Mouse (Mus musculus) kidney, embryonic 16.5 days (tissue): ENCODE results near the gene Rnf123. TPM values are rescaled to one million over a fixed set of nuclear protein-coding genes. Genes with fewer than 3 reads are reported as not detected.
"Not testable (repeated sequence)": the region's sequence is repeated elsewhere in the genome, so short reads cannot be mapped to it uniquely, and the experiment has no call there.

ENCODE experiments used
- ATAC-seq: fragments of 200-750 bp; cut with Nextera tagmentation; 2 replicates; pipeline ENCODE4 v1.8.0; 2017; ENCODE audit warnings: moderate TSS enrichment; ENCODE audit not compliant: low FRiP score, low TSS enrichment
- H3K27ac ChIP-seq: fragments of 300-500 bp; sonication (generic); 2 replicates; pipeline ENCODE4 v1.5.1; 2014; ENCODE audit warnings: low read length
- H3K27me3 ChIP-seq: fragments of 300-500 bp; sonication (generic); 2 replicates; pipeline ENCODE4 v1.6.1; 2014; ENCODE audit warnings: low read length, control low read depth, mixed read lengths; ENCODE audit not compliant: insufficient read depth
- H3K36me3 ChIP-seq: fragments of 300-500 bp; sonication (generic); 2 replicates; pipeline ENCODE4 v1.6.1; 2014; ENCODE audit warnings: low read length, control low read depth, mixed read lengths; ENCODE audit not compliant: insufficient read depth
- H3K4me1 ChIP-seq: fragments of 300-500 bp; sonication (generic); 2 replicates; pipeline ENCODE4 v1.6.1; 2014; ENCODE audit warnings: low read length, control low read depth, mixed read lengths; ENCODE audit not compliant: insufficient read depth
- H3K4me2 ChIP-seq: fragments of 300-500 bp; sonication (generic); replicated peaks from 2 replicates; pipeline ENCODE4 v1.6.1; 2014; ENCODE audit warnings: low read depth, low read length
- H3K4me3 ChIP-seq: fragments of 300-500 bp; sonication (generic); 2 replicates; pipeline ENCODE4 v1.5.1; 2014; ENCODE audit warnings: mild to moderate bottlenecking, low read length
- H3K9ac ChIP-seq: fragments of 300-500 bp; sonication (generic); replicated peaks from 2 replicates; pipeline ENCODE4 v1.6.1; 2014; ENCODE audit warnings: low read length
- H3K9me3 ChIP-seq: fragments of 300-500 bp; sonication (generic); 2 replicates; pipeline ENCODE4 v1.6.1; 2016; ENCODE audit warnings: low read length, control low read depth
- WGBS: fragments of 180-500 bp; shearing (Covaris S2); extraction: QIAGEN DNeasy Blood & Tissue Kit; methylation state at CpG from one replicate; pipeline ENCODE4 v1.1.7; 2014; 5-methylcytosine and 5-hydroxymethylcytosine counted together
- microRNA-seq: library from miRNA; unstranded; fragments of <30 nt; microRNA quantifications from one replicate; pipeline ENCODE4, GENCODE M21; 2016
- polyA plus RNA-seq: library from polyadenylated mRNA; unstranded; fragments of >200 nt; fragmentation: Nextera tagmentation; extraction: Ambion mirVana; gene quantifications from 2 replicates; pipeline ENCODE4 v1.2.1, GENCODE M21; 2015

The Rnf123 gene
- polyA plus RNA-seq, 1 experiment from 2014 or later: 37.2 TPM

- H3K4me3 ChIP-seq: no peak overlapping the region
- no peak overlapping the region for H3K9ac ChIP-seq
- 81% methylated on average over 3 of the region's 3 CpGs for WGBS
- H3K4me1 ChIP-seq: no peaks in the 10 kb centered on the region
- ATAC-seq: no peak
- peaks cover 9% of the 10 kb centered on the region; the same call in 1 of the 2 replicates for H3K36me3 ChIP-seq
- H3K27ac ChIP-seq: no peak overlapping the region
- H3K27me3 ChIP-seq: no peaks in the 10 kb centered on the region
- H3K4me2 ChIP-seq: no peak overlapping the region
- no peaks in the 10 kb centered on the region for H3K9me3 ChIP-seq
These were observed 66.0 kb downstream of the Rnf123 start for GRCm38 (mm10) chr9:108017127-108017526.

DNA sequence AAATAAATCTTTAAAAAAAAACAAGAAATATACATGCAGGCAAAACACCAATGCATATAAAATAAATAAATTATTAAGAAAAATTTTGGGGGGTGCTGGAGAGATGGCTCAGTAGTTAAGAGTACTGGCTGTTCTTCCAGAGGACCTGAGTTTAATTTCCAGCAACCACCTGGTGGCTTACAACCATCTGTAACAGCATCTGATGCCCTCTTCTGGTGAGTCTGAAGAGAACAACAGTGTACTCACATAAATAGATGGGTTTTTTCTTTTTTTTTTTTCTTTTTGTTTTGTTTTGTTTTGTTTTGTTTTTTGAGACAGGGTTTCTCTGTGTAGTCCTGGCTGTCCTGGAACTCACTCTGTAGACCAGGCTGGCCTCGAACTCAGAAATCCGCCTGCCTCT lies 69.6 kb downstream of the Rnf123 start:
- not testable (repeated sequence) for H3K27ac ChIP-seq, ATAC-seq, H3K9ac ChIP-seq, H3K4me1 ChIP-seq, H3K27me3 ChIP-seq, H3K36me3 ChIP-seq, H3K4me3 ChIP-seq, H3K9me3 ChIP-seq, H3K4me2 ChIP-seq
- 97% methylated on average over 2 of the region's 2 CpGs for WGBS

DNA sequence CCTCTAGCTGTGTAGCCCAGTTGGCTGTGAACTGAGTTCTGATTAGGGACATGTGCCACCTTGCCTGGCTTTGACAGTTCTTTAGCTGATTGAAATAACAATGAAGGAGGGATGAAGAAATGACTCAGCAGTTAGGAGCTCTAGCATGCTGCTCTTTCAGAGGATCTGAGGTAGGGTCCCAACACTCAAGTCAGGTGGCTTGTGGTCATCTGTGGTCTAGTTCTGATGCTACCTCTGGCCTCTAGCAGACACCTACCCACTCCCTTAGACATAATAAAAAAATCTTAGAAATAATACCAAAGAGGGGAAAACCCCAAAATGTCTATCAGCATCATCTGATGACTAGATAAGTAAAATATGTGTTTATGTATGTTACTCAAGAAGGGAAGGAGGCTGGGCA lies 72.8 kb downstream of the Rnf123 start:
- Histone ChIP-seq H3K36me3 (peaks cover 6% of the 10 kb centered on the region; the same call in 1 of the 2 replicates), H3K9me3 (no peaks in the 10 kb centered on the region), H3K27ac (no peak overlapping the region), H3K4me2 (no peak overlapping the region), H3K4me3 (no peak overlapping the region), H3K27me3 (no peaks in the 10 kb centered on the region), H3K9ac (no peak overlapping the region), H3K4me1 (no peaks in the 10 kb centered on the region)
- no peak for ATAC-seq

- Histone ChIP-seq H3K9ac (no peak overlapping the region), H3K27ac (no peak overlapping the region), H3K4me2 (no peak overlapping the region), H3K27me3 (no peaks in the 10 kb centered on the region), H3K9me3 (no peaks in the 10 kb centered on the region), H3K36me3 (peaks cover 6% of the 10 kb centered on the region; the same call in 1 of the 2 replicates), H3K4me1 (peaks cover 14% of the 10 kb centered on the region), H3K4me3 (no peak overlapping the region)
- no peak for ATAC-seq
- 89% methylated on average over 5 of the region's 5 CpGs for WGBS
These were observed 75.1 kb downstream of the Rnf123 start for GRCm38 (mm10) chr9:108008041-108008440.

DNA sequence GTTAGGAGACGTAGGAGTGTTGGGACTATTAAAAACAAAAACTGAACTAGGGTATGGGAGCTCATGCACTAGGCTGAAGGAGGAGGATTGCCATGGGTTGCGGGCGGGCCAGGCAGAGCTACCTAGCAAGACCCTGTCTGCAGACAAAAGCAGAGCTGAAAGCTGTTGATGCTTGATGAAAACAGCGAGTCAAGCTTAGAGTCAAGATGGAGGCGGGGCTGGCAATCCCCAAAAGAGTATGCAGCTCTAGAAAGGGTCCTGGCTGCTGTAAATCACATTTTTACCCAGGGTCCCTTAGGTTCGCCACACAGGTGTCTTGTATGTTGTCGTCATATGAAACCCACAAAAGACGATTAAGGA lies 79.6 kb downstream of the Rnf123 start:
- 5% methylated on average over 8 of the region's 8 CpGs for WGBS

GRCm38 (mm10) chr9:108002778-108003530 lies 80.2 kb downstream of the Rnf123 start:
- Histone ChIP-seq H3K27me3 (no peaks in the 10 kb centered on the region), H3K9me3 (no peaks in the 10 kb centered on the region), H3K27ac (peak overlapping the region; percentile 83), H3K4me2 (peak overlapping the region; percentile 89), H3K36me3 (no peaks in the 10 kb centered on the region), H3K4me1 (peaks cover 18% of the 10 kb centered on the region), H3K9ac (peak overlapping the region; percentile 84), H3K4me3 (peak overlapping the region; percentile 65)
- no peak; the same call in none of the 2 replicates for ATAC-seq
- under 1% methylated on average over 48 of the region's 50 CpGs for WGBS

More for the DNA sequence above, 79.6 kb downstream of the Rnf123 start:
- Histone ChIP-seq H3K27me3 (no peaks in the 10 kb centered on the region), H3K4me3 (peak overlapping the region; percentile 65), H3K4me1 (peaks cover 18% of the 10 kb centered on the region), H3K9me3 (no peaks in the 10 kb centered on the region), H3K9ac (peak overlapping the region; percentile 84), H3K4me2 (peak overlapping the region; percentile 89), H3K27ac (peak overlapping the region; percentile 83), H3K36me3 (no peaks in the 10 kb centered on the region)
- no peak for ATAC-seq

DNA sequence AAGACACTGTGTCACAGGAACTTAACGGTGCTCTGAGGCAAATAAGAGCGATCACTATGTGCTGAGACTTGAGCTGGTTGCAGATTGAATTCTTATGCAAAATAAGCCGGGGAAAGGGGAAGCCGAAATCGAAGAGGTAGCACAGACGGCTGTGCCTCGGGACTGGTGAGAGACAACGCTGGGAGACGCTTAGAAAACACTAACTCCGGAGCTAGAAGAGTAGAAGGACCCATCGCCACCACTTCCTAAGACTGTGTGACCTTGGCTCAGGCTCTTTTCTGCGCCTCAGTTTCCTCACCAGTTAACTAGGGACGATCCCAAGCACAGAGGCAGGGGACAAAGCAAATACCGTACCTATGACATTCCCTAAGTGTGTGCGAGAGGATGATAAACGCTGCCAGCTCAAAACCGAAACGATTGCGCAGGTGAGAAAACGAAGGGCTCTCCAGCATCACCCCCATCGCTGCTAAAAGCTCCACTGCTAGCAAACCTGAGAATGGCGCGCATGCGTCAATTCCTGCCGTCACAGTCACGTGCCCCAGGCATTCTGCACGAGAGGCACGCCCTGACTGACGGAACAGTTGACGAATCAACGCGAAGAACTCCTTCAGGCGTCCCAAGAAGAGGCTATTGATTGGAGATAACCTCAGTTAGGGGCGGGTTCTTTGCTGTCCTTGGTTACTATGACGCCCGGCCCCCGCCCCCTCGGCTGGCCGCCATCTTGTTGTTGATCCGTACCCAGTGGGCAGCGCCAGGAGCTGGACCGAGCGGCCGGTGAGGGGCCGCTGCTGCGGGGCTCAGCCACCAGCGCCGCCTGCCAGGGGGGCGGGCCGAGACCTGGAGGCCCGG lies 81.0 kb downstream of the Rnf123 start, which contains the start of gene Ip6k1:
Ip6k1 (plus strand) TSS at position 580 of the 849 bp plus-strand sequence.
- H3K9me3 ChIP-seq: no peaks in the 10 kb centered on the region
- peak; percentile 99 for ATAC-seq
- no peaks in the 10 kb centered on the region for H3K36me3 ChIP-seq
- peak within 1 kb of the TSS; percentile 83 for H3K27ac ChIP-seq
- H3K4me2 ChIP-seq: peak within 1 kb of the TSS; percentile 89
- H3K4me3 ChIP-seq: peak within 1 kb of the TSS; percentile 65
- peak within 1 kb of the TSS; percentile 85 for H3K9ac ChIP-seq
- peaks cover 18% of the 10 kb centered on the region for H3K4me1 ChIP-seq
- no peaks in the 10 kb centered on the region for H3K27me3 ChIP-seq
- WGBS: under 1% methylated on average over 51 of the region's 51 CpGs

Small RNA genes lying within 50 kb of the gene (microRNA-seq; reads per million reads assigned to microRNA genes)
- not detected for gene Gm47303
- not detected for gene Mir7088

Other genes with a start within 250 kb of the Rnf123 start
- 71.5 and 83.7 TPM in 2 replicates for gene Rbm6, start 210.1 kb downstream of the Rnf123 start, polyA plus RNA-seq
- 12.9 and 13.6 TPM in 2 replicates for gene Mon1a, start 195.2 kb downstream of the Rnf123 start, polyA plus RNA-seq
- 2.1 and 2.8 TPM in 2 replicates for gene Mst1r, start 176.5 kb downstream of the Rnf123 start, polyA plus RNA-seq
- gene Actl11, start 154.9 kb downstream of the Rnf123 start, polyA plus RNA-seq: not detected in 2 replicates
- 2.0 and 2.2 TPM in 2 replicates for gene Camkv, start 147.7 kb downstream of the Rnf123 start, polyA plus RNA-seq
- gene Traip, start 133.2 kb downstream of the Rnf123 start, polyA plus RNA-seq: 23.3 and 24.5 TPM in 2 replicates
- 20.2 and 22.2 TPM in 2 replicates for gene Uba7, start 107.8 kb downstream of the Rnf123 start, polyA plus RNA-seq
- gene Gm20661, start 100.3 kb downstream of the Rnf123 start, polyA plus RNA-seq: 5.3 and 7.5 TPM in 2 replicates
- 68.0 and 79.4 TPM in 2 replicates for gene Inka1, start 97.5 kb downstream of the Rnf123 start, polyA plus RNA-seq
- 10.5 and 11.8 TPM in 2 replicates for gene Cdhr4, start 90.8 kb downstream of the Rnf123 start, polyA plus RNA-seq
- 0.64 and 1.1 TPM in 2 replicates for gene Gm20662, start 87.0 kb downstream of the Rnf123 start, polyA plus RNA-seq
- gene Ip6k1, start 80.8 kb downstream of the Rnf123 start, polyA plus RNA-seq: 59.2 and 61.8 TPM in 2 replicates
- 30.9 and 32.4 TPM in 2 replicates for gene Gmppb, start 34.1 kb downstream of the Rnf123 start, polyA plus RNA-seq
- 2.9 and 3.3 TPM in 2 replicates for gene Amigo3, start 30.2 kb downstream of the Rnf123 start, polyA plus RNA-seq
- gene Mst1, start 2.9 kb downstream of the Rnf123 start, polyA plus RNA-seq: 0.10 and 0.21 TPM in 2 replicates
- gene Apeh, start 11.3 kb upstream of the Rnf123 start, polyA plus RNA-seq: 87.8 and 93.0 TPM in 2 replicates
- 0.64 and 0.67 TPM in 2 replicates for gene Bsn, start 107.0 kb upstream of the Rnf123 start, polyA plus RNA-seq
- 163 and 182 TPM in 2 replicates for gene Dag1, start 180.6 kb upstream of the Rnf123 start, polyA plus RNA-seq
- 37.2 and 45.5 TPM in 2 replicates for gene Nicn1, start 207.1 kb upstream of the Rnf123 start, polyA plus RNA-seq
- 40.8 and 43.7 TPM in 2 replicates for gene Amt, start 213.5 kb upstream of the Rnf123 start, polyA plus RNA-seq
- gene Rhoa, start 222.8 kb upstream of the Rnf123 start, polyA plus RNA-seq: 495 and 508 TPM in 2 replicates
- gene Tcta, start 222.8 kb upstream of the Rnf123 start, polyA plus RNA-seq: 34.9 and 38.9 TPM in 2 replicates